Mouse (Mus musculus) kidney, postnatal 25 days (tissue): ENCODE measurements at regions not wholly inside any gene's neighbourhood (a gene's known extent, or its start where the extent isn't known, plus 50 kb on each side); places are given as distances from the start of the nearest gene placed in this dataset.

Experiments
- DNase-seq, 2 experiments: peaks; one replicate each; pipeline ENCODE4 v3.0.0; 2021; ENCODE audit warnings: mixed read lengths in 2 of 2

- no peak for DNase-seq
These were observed 666.1 kb downstream of the Pkhd1 start for GRCm38 (mm10) chr1:19951680-19952248.

DNA sequence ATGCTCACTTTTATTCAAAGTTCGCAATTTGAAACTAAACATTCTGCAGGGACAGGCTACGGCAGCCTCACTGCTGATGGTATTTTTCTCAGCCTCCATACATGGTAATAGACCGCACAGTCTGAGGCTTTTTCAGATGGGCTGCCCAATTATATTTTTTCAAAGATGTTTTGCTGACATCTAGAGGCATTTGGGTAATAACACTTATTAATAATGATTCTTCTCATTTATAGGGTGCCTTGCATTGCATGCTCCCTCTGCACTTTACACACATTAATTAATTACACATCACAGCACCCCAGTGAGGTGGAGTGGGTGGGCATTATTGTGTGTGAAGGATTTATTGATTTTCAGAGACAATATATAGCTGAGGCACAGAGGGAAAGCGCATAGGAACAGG is 644.5 kb downstream of the Pkhd1 start:
- no peak for DNase-seq

GRCm38 (mm10) chr1:19973981-19974380 is 643.9 kb downstream of the Pkhd1 start:
- no peak for DNase-seq

GRCm38 (mm10) chr1:19975436-19975835 is 642.4 kb downstream of the Pkhd1 start:
- DNase-seq: no peak

GRCm38 (mm10) chr1:19981189-19981588 is 636.7 kb downstream of the Pkhd1 start:
- no peak for DNase-seq

DNA sequence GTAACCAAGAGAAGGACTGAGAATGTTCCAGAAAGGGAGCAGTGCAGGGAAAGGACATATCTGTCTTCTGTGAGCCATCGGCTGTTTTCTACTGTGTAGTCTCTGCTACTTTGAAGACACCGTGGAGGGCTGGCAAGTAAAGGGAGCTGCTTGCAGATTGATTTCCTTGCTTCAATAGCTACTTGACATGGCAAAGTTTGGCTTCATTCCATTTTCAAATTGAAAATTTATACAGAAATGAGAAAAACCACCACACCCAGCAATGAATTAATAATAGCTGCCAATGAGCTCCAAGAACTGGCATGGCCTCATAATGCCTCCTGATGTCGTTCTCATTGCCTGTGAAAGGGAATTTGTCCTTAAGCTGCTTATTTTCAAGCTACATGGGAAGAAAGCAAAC is 635.1 kb downstream of the Pkhd1 start:
- DNase-seq: no peak

- no peak for DNase-seq
These were observed 634.4 kb downstream of the Pkhd1 start for GRCm38 (mm10) chr1:19983504-19983903.

DNA sequence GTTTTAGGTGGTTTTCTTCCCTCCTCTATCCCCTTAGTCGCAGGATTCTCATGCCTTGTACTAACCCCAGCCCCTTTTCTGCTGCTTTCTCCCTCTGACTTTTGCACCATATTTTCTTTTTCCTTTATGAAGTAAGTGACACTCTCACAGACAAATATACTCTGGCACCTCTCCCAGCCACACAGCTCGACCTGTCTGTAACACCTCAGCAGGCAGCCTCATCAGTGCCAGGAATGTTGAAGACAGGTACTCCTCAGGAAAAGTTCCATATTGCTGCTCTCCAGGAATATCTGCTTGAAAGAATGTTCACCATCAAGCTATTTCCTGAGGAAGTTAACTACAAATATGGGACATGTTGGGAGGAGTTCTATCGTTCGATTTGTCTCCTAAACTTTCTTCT is 627.9 kb downstream of the Pkhd1 start:
- no peak for DNase-seq
